In genomic region chr11:76122571-76122970, GRCm38 (mm10) we compare ENCODE assay signal across 29 mouse cellular contexts. TPM values are rescaled to one million over a fixed set of nuclear protein-coding genes. Genes with fewer than 3 reads are reported as not detected.
A peak's percentile ranks its signal among the peaks of the same experiment; 100 is the strongest.
DNase-seq lines count a peak whose midpoint lies in the region; ATAC-seq and TF ChIP-seq lines count a peak whose summit lies in the region.
"Had no signal": no experiment of that assay in that cellular context is flagged by ENCODE, and none has a peak within 500 bp of the region (broad histone marks: within the 10 kb centered on the region; RNA-seq: fewer than 3 reads in every experiment).

No protein-coding gene starts in this region.

- no peak overlapping the region for H3K4me2 ChIP-seq in limb, embryonic 15.5 days
- H3K4me2 ChIP-seq: forebrain, embryonic 15.5 days; heart, embryonic 11.5 days; hindbrain, embryonic 12.5 days; intestine, embryonic 15.5 days; midbrain, embryonic 13.5 days; neural tube, embryonic 13.5 days had no signal

- no peak for TF ChIP-seq POLR2A in kidney, adult 2 months (IDR thresholded peaks at IDR 0.05; ENCODE audit: low read depth, low read length)

- peaks cover 2% of the 10 kb centered on the region; the same call in 1 of the 2 replicates for H3K36me3 ChIP-seq in kidney, adult 2 months (ENCODE audit: control insufficient read depth, insufficient read depth, low read length)
- peaks cover 2% of the 10 kb centered on the region for H3K36me3 ChIP-seq in limb, embryonic 15.5 days

- peak overlapping the region; percentile 53 for H3K27ac ChIP-seq in kidney, adult 2 months (ENCODE audit: insufficient read depth, low read depth, low read length)
- H3K27ac ChIP-seq in brown adipose tissue, adult 24 weeks (replicated peaks; ENCODE audit: low read depth, low read length), result peak overlapping the region; percentile 17; the same call in 1 of the 2 replicates
- peak overlapping the region; percentile 62 for H3K27ac ChIP-seq in limb, embryonic 15.5 days
- H3K27ac ChIP-seq: forebrain, embryonic 10.5 days; forebrain, embryonic 15.5 days; hindbrain, embryonic 12.5 days; hindbrain, postnatal 0 days; intestine, embryonic 15.5 days; liver, embryonic 14.5 days; midbrain, embryonic 13.5 days; neural tube, embryonic 13.5 days had no signal

- H3K4me3 ChIP-seq in kidney, adult 2 months (ENCODE audit: insufficient read depth, low read depth, low read length), result no peak overlapping the region
- no peak overlapping the region for H3K4me3 ChIP-seq in brown adipose tissue, adult 24 weeks (ENCODE audit: insufficient read depth, low read depth, low read length)
- H3K4me3 ChIP-seq in limb, embryonic 15.5 days, result no peak overlapping the region
- H3K4me3 ChIP-seq: forebrain, embryonic 10.5 days; forebrain, embryonic 15.5 days; hindbrain, embryonic 12.5 days; intestine, embryonic 15.5 days; midbrain, embryonic 13.5 days; neural tube, embryonic 13.5 days had no signal

- H3K9ac ChIP-seq in limb, embryonic 15.5 days, result no peak overlapping the region
- H3K9ac ChIP-seq: forebrain, embryonic 15.5 days; hindbrain, embryonic 12.5 days; intestine, embryonic 15.5 days; liver, embryonic 14.5 days; midbrain, embryonic 13.5 days; neural tube, embryonic 13.5 days had no signal

- H3K27me3 ChIP-seq in kidney, adult 2 months (replicated peaks; ENCODE audit: control insufficient read depth, insufficient read depth, low read length), result no peaks in the 10 kb centered on the region
- no peaks in the 10 kb centered on the region for H3K27me3 ChIP-seq in limb, embryonic 15.5 days
- H3K27me3 ChIP-seq: forebrain, embryonic 15.5 days; hindbrain, embryonic 12.5 days; intestine, embryonic 15.5 days; midbrain, embryonic 13.5 days; neural tube, embryonic 13.5 days had no signal

- ATAC-seq in limb, embryonic 15.5 days (ENCODE audit: insufficient number of reproducible peaks, low FRiP score, low TSS enrichment, low read depth), result no peak
- ATAC-seq: activated CD4-positive, CD25-positive, alpha-beta regulatory T cell, adult 4 months; forebrain, embryonic 15.5 days; hindbrain, postnatal 0 days; intestine, embryonic 15.5 days; midbrain, embryonic 13.5 days had no signal

- no peak for TF ChIP-seq CTCF in kidney, adult 2 months (conservative IDR thresholded peaks at IDR 0.05; ENCODE audit: insufficient read depth, insufficient read length, low read depth, low read length)

- H3K9me3 ChIP-seq in limb, embryonic 15.5 days, result no peaks in the 10 kb centered on the region
- H3K9me3 ChIP-seq: forebrain, embryonic 10.5 days; forebrain, embryonic 15.5 days; hindbrain, embryonic 12.5 days; intestine, embryonic 15.5 days; midbrain, embryonic 13.5 days; neural tube, embryonic 13.5 days had no signal

- 52% methylated on average over 2 of the region's 2 CpGs for WGBS in kidney, adult 2 months
- WGBS in limb, embryonic 15.5 days, result 45% methylated on average over 2 of the region's 2 CpGs

- H3K4me1 ChIP-seq in kidney, adult 2 months (ENCODE audit: control insufficient read depth, insufficient read depth, low read length), result peaks cover 27% of the 10 kb centered on the region
- H3K4me1 ChIP-seq in brown adipose tissue, adult 24 weeks (ENCODE audit: control insufficient read depth, insufficient read depth, insufficient read length, low read length), result peaks cover 33% of the 10 kb centered on the region
- peaks cover 37% of the 10 kb centered on the region for H3K4me1 ChIP-seq in limb, embryonic 15.5 days
- H3K4me1 ChIP-seq: forebrain, embryonic 10.5 days; forebrain, embryonic 15.5 days; hindbrain, embryonic 12.5 days; midbrain, embryonic 13.5 days; neural tube, embryonic 13.5 days had no signal

- peak; percentile 54 for DNase-seq in kidney, adult 2 months
- no peak for DNase-seq in kidney, postnatal 14 days
- DNase-seq in NIH3T3 (ENCODE audit: low read depth), result peak; percentile 61
- DNase-seq in adrenal gland, adult (ENCODE audit: inconsistent age in 2 of 2, low spot score in 1 of 2), result no peak
- DNase-seq: adrenal gland, adult 8-10 months; B cell, adult 2 months; cerebellum, adult 11 months; cerebellum, adult 9-10 months; cerebellum, postnatal 36 days; embryo, embryonic 11 days; gastrocnemius, postnatal 10 days; heart, postnatal 36 days; kidney, postnatal 25 days; liver; lung, adult 2 months; lung, postnatal 10 days; thymus, postnatal 4 days had no signal

RNA-seq across cellular contexts. Expression of gene Vps53, which starts 56.9 kb away (rescaled TPM):
- 46.2 and 47.5 TPM in 2 replicates for polyA plus RNA-seq in kidney, adult 2 months (2012; rRNA removed)
- polyA plus RNA-seq in brown adipose tissue, adult 24 weeks (2012; ENCODE audit: insufficient read depth, insufficient read length, missing spikeins), result 21.9 and 22.2 TPM in 2 replicates
- polyA plus RNA-seq in limb, embryonic 15.5 days (2015; fragmentation: Nextera tagmentation; extraction: Ambion mirVana), result 43.5 and 44.3 TPM in 2 replicates

RNA-seq across cellular contexts. Expression of gene Fam57a, which starts 56.9 kb away (rescaled TPM):
- 5.8 and 6.1 TPM in 2 replicates for polyA plus RNA-seq in kidney, adult 2 months (2012; rRNA removed)
- polyA plus RNA-seq in brown adipose tissue, adult 24 weeks (2012; ENCODE audit: insufficient read depth, insufficient read length, missing spikeins), result 4.3 and 4.4 TPM in 2 replicates
- 98.1 and 106 TPM in 2 replicates for polyA plus RNA-seq in limb, embryonic 15.5 days (2015; fragmentation: Nextera tagmentation; extraction: Ambion mirVana)

Comparison
In these comparisons a context has a peak if more than half of its experiments do, and no peak if none do; other contexts are left out.
1. DNase-seq: peak in kidney, adult 2 months (single experiment) and NIH3T3 (single experiment); none in kidney, postnatal 14 days (single experiment) and adrenal gland, adult (0 of 2).
2. RNA of gene Fam57a, which starts 56.9 kb away (polyA plus RNA-seq): 98.1 to 106 TPM in limb, embryonic 15.5 days; 5.8 to 6.1 TPM in kidney, adult 2 months and 4.3 to 4.4 TPM in brown adipose tissue, adult 24 weeks; every median in the first group is over 10 times any median in the second.
3. Peak in every context shown above with its lines, with median percentiles within 50 percentile points of each other: H3K27ac ChIP-seq.